Mouse (Mus musculus) cerebellum, adult 2 months (tissue): ENCODE results near the gene Ccdc40.

ENCODE experiments used
- CTCF ChIP-seq: fragments of 200-500 bp; IDR thresholded peaks from 2 replicates; pipeline ENCODE4 v1.5.1; 2011; ENCODE audit warnings: low read depth, mild to moderate bottlenecking, control low read depth, low read length, moderate library complexity, borderline replicate concordance; ENCODE audit not compliant: insufficient read depth
- POLR2A ChIP-seq: fragments of 200-500 bp; IDR thresholded peaks from 2 replicates; pipeline ENCODE4 v1.6.1; 2011; ENCODE audit warnings: low read length, control low read depth, borderline replicate concordance; ENCODE audit not compliant: insufficient read depth

DNA sequence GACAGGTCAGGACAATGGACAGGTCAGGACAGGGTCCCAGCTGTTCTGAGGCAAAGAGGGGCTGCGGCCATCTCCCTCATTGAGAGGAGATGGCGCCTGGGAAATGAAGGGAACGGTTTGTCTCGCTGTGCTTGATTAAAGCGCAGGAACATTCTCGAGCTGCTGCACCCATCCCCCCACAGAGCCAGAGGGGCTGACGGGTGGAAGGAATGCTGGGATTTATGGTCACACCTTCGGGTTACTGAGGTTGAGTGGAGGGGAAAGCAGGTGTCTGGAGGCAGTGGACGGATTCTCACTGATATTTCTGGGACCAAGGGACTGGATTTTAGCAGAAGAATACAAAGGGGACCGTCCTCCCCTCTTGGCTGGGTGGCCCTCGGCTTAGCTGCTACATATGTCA is 79.5 kb downstream of the Ccdc40 start:
- TF ChIP-seq CTCF, result no peak
- TF ChIP-seq POLR2A, result no peak
